Mouse (Mus musculus) MEL (cell line): ENCODE measurements around the gene Tbc1d2b.

Experiments
- EP300 ChIP-seq, 2 experiments: IDR thresholded peaks; 2 replicates each; pipeline ENCODE4 v1.6.1; 2011; ENCODE audit warnings: improper control_type of control experiment in 2 of 2, low read length in 2 of 2, low read depth in 1 of 2, mild to moderate bottlenecking in 1 of 2
- MEF2A ChIP-seq: IDR thresholded peaks from 2 replicates; pipeline ENCODE4 v1.6.1; 2014; ENCODE audit warnings: low read depth, mild to moderate bottlenecking, inconsistent platforms, low read length, improper control_type of control experiment; ENCODE audit not compliant: poor library complexity, insufficient replicate concordance, severe bottlenecking; ENCODE audit errors: extremely low read depth

DNA sequence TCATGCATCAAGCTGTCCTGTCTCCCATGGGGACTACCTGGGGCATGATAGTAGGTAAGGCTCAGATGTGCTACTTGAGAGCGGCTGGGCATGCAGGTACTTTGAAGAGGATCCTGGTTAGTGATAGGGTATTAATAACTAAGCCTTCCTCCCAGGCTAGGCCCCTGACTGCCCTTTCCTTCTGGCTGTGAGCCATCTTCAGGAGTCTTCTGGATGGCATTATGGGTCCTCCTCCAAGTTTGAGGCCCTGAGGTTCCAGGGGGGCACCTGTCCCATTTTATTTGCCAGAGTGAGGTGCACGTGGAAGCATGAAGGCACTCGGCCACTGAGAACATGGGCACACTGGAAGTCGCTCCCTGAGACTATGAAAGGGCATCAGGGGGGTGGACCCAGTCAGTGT lies 70.1 kb downstream of the Tbc1d2b start:
- TF ChIP-seq EP300 (IDR thresholded peaks at IDR 0.05; ENCODE audit: low read depth in 1 of 2, low read length in 2 of 2) = no peak
- TF ChIP-seq MEF2A = no peak
